Mouse (Mus musculus): ENCODE results near the gene Gm10803. TPM values are rescaled to one million over a fixed set of nuclear protein-coding genes. Genes with fewer than 3 reads are reported as not detected.

The Gm10803 gene
- not detected for polyA plus RNA-seq (2017; shearing (Covaris generic))

GRCm38 (mm10) chr2:93560268-93560667, at the start of gene Gm10803:
Gm10803 (plus strand) TSS chr2:93560568.

Other genes with a start within 250 kb of the Gm10803 start
- 0.05 TPM for gene Tspan18, start 226.1 kb upstream of the Gm10803 start, polyA plus RNA-seq (2017; shearing (Covaris generic))
- 467 TPM for gene Cd82, start 97.4 kb upstream of the Gm10803 start, polyA plus RNA-seq (2017; shearing (Covaris generic))
- gene Alx4, start 81.8 kb downstream of the Gm10803 start, polyA plus RNA-seq (2017; shearing (Covaris generic)): 0.04 TPM

Measured in CD4-positive, CD25-positive, alpha-beta regulatory T cell (primary cell).